Mouse (Mus musculus) intestine, embryonic 14.5 days (tissue): ENCODE results near the gene Wdfy4. TPM values are rescaled to one million over a fixed set of nuclear protein-coding genes. Genes with fewer than 3 reads are reported as not detected.

Experiments used
- ATAC-seq: fragments of 200-750 bp; cut with Nextera tagmentation; replicated peaks from 2 replicates; pipeline ENCODE4 v1.8.0; 2017; ENCODE audit warnings: low read depth, moderate number of reproducible peaks, moderate TSS enrichment, moderate library complexity; ENCODE audit not compliant: low FRiP score, low TSS enrichment
- DNase-seq: peaks from one replicate; pipeline ENCODE4 v3.0.0-alpha.2; 2018; ENCODE audit warnings: low spot score
- H3K27ac ChIP-seq: fragments of 300-500 bp; sonication (generic); 2 replicates; pipeline ENCODE4 v1.5.1; 2014; ENCODE audit warnings: low read depth, mild to moderate bottlenecking, control low read depth
- H3K27me3 ChIP-seq: fragments of 300-500 bp; sonication (generic); replicated peaks from 2 replicates; pipeline ENCODE4 v1.6.1; 2014; ENCODE audit warnings: low read length, control low read depth; ENCODE audit not compliant: control insufficient read depth, insufficient read depth
- H3K36me3 ChIP-seq: fragments of 300-500 bp; sonication (generic); 2 replicates; pipeline ENCODE4 v1.6.1; 2014; ENCODE audit warnings: low read length, control low read depth; ENCODE audit not compliant: control insufficient read depth, insufficient read depth
- H3K4me1 ChIP-seq: fragments of 300-500 bp; sonication (generic); replicated peaks from 2 replicates; pipeline ENCODE4 v1.6.1; 2014; ENCODE audit warnings: low read length, control low read depth, mixed read lengths; ENCODE audit not compliant: control insufficient read depth, insufficient read depth
- H3K4me2 ChIP-seq: fragments of 300-500 bp; sonication (generic); 2 replicates; pipeline ENCODE4 v1.6.1; 2014; ENCODE audit warnings: low read length
- H3K4me3 ChIP-seq: fragments of 300-500 bp; sonication (generic); 2 replicates; pipeline ENCODE4 v1.5.1; 2014; ENCODE audit warnings: low read depth, low read length, control low read depth, mixed read lengths
- H3K9ac ChIP-seq: fragments of 300-500 bp; sonication (generic); 2 replicates; pipeline ENCODE4 v1.6.1; 2014; ENCODE audit warnings: mild to moderate bottlenecking, low read length
- H3K9me3 ChIP-seq: fragments of 300-500 bp; sonication (generic); 2 replicates; pipeline ENCODE4 v1.6.1; 2016; ENCODE audit warnings: low read length, control low read depth; ENCODE audit not compliant: control insufficient read depth
- WGBS: fragments of 180-500 bp; shearing (Covaris S2); extraction: QIAGEN DNeasy Blood & Tissue Kit; methylation state at CpG from one replicate; pipeline ENCODE4 v1.1.7; 2014; 5-methylcytosine and 5-hydroxymethylcytosine counted together
- polyA plus RNA-seq: library from polyadenylated mRNA; unstranded; fragments of >200 nt; fragmentation: Nextera tagmentation; extraction: Ambion mirVana; gene quantifications from 2 replicates; pipeline ENCODE4 v1.2.1, GENCODE M21; 2014

Gene Wdfy4
- polyA plus RNA-seq, 1 experiment from 2014 or later, result 0.81 TPM

DNA sequence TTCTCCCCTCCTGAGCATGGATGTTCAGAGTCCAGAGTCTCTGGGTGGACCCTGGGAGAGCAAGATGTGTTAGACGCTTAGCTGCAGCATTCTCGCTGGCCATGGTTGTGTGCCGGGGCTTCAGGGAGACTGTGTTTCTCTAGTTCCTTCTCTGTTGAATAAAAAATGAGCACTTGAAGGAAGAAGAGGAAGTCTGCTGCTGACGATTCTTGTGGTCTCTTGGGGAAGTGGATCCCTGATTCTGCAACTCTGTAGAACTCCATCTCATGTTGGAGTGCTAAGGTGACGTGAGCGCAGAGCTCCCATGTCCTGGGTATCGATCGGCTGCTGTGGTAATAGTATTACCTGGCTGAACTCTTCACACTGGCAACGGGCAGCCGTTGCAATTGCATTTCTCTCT lies 253.6 kb downstream of the Wdfy4 start:
- no peak for ATAC-seq
- no peaks in the 10 kb centered on the region for H3K9me3 ChIP-seq
- no peaks in the 10 kb centered on the region for H3K4me1 ChIP-seq
- H3K9ac ChIP-seq, result no peak overlapping the region
- 83% methylated on average over 10 of the region's 10 CpGs for WGBS
- H3K27ac ChIP-seq, result no peak overlapping the region
- no peak for DNase-seq
- H3K36me3 ChIP-seq, result no peaks in the 10 kb centered on the region
- H3K4me2 ChIP-seq, result no peak overlapping the region
- H3K4me3 ChIP-seq, result no peak overlapping the region
- no peaks in the 10 kb centered on the region for H3K27me3 ChIP-seq

DNA sequence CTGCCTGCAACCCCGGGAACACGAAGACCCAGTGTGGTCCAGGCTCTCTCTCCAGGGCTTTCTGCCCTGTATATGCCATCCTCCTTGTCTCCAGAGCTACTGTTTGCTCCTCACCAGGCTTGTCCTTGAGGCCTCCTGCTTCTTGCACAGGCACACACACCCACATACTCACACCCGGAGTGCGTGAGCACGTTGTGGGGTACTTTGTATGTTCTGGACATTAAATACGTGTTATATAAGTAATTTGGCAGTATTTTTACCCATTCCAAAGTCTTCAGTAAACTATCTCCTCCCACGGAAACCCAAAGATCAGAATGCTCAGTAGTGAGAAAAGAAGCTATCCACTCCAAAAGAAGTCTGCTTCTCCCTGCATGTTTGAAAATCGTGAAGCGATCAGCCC lies 261.4 kb downstream of the Wdfy4 start:
- H3K27me3 ChIP-seq, result no peaks in the 10 kb centered on the region
- ATAC-seq, result no peak
- WGBS, result 55% methylated on average over 9 of the region's 9 CpGs
- no peak overlapping the region for H3K4me2 ChIP-seq
- no peak overlapping the region for H3K4me3 ChIP-seq
- no peak overlapping the region for H3K9ac ChIP-seq
- H3K9me3 ChIP-seq, result no peaks in the 10 kb centered on the region
- H3K27ac ChIP-seq, result 0 out of 2 replicates have a peak overlapping the region, but pooled peaks have one; percentile 27
- no peak for DNase-seq
- no peaks in the 10 kb centered on the region for H3K36me3 ChIP-seq
- peaks cover 9% of the 10 kb centered on the region; the same call in 1 of the 2 replicates for H3K4me1 ChIP-seq

DNA sequence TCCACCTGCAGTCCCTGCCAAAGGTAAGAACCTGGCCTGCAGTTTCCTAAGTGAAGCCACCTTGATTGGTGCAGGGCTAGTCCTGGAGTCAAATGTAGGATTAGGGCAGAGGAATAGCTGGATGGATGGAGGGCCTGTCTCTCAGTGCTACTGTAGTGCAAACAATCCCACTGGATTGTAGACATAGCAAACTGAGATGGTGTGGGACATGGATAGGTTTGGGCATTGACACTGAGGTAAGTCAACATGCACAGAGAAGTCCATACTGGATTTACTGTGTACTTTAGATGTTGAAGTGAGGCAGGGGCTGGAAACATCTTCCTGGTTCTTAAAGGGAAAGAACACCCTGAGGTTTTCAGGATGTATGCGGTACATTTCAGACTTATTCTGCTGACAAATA lies 267.4 kb downstream of the Wdfy4 start:
- no peak for DNase-seq
- no peak for ATAC-seq
- WGBS, result 94% methylated on average over 1 of the region's 1 CpGs

DNA sequence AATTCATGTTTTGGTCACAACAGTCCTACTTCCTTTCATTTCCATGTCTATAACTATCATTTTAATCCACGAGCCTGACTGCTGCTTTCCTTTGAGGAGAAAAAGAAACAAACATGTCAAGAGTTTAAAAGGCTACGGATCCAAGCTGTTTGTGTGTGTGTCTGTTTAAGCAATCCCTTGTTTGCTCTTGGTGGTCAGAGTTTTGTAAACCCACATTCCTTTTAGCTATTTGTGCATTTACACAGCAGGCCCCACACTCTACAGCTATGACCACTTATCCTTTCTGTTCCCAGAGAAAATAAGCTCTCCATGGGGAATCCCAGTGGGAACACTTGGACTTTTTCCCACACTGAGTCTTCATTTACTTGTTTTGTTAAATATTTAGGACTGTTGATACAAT lies 269.9 kb downstream of the Wdfy4 start:
- Histone ChIP-seq H3K4me1 (0 out of 2 replicates have a peak, but pooled peaks cover 6% of the 10 kb centered on the region), H3K9me3 (no peaks in the 10 kb centered on the region), H3K27ac (peak overlapping the region; percentile 2; the same call in 1 of the 2 replicates), H3K9ac (no peak overlapping the region), H3K27me3 (no peaks in the 10 kb centered on the region), H3K36me3 (no peaks in the 10 kb centered on the region), H3K4me3 (no peak overlapping the region), H3K4me2 (no peak overlapping the region)
- DNase-seq (no peak), ATAC-seq (no peak)
- 39% methylated on average over 2 of the region's 2 CpGs for WGBS

More for the DNA sequence above, 267.4 kb downstream of the Wdfy4 start:
- Histone ChIP-seq H3K27me3 (no peaks in the 10 kb centered on the region), H3K4me3 (no peak overlapping the region), H3K9ac (no peak overlapping the region), H3K27ac (no peak overlapping the region), H3K4me2 (no peak overlapping the region), H3K4me1 (0 out of 2 replicates have a peak, but pooled peaks cover 6% of the 10 kb centered on the region), H3K36me3 (no peaks in the 10 kb centered on the region), H3K9me3 (no peaks in the 10 kb centered on the region)

DNA sequence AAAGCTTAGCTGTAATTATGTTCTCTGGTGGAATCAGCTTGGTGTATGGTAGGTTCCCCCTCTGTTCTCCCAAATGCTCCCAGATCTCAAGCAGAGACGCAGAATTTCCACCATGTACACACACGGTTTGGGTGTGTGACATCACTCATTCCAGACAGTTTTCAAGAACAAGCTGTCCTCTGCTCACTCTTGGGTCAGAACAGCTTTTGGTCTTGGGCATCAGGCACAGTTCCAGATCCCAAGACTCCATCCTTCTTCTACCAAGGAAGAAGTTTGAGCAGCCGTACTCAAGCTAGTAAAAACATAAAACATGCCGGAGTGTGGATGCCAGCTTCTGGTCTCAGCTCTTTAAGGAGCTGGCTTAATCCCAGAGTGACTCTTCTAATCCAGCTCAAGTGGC lies 274.1 kb downstream of the Wdfy4 start:
- no peak overlapping the region for H3K4me2 ChIP-seq
- H3K36me3 ChIP-seq, result no peaks in the 10 kb centered on the region
- H3K27me3 ChIP-seq, result no peaks in the 10 kb centered on the region
- no peak overlapping the region for H3K4me3 ChIP-seq
- no peak for ATAC-seq
- 85% methylated on average over 4 of the region's 4 CpGs for WGBS
- peaks cover 10% of the 10 kb centered on the region; the same call in 1 of the 2 replicates for H3K4me1 ChIP-seq
- no peak overlapping the region for H3K27ac ChIP-seq
- no peak for DNase-seq
- no peaks in the 10 kb centered on the region for H3K9me3 ChIP-seq
- H3K9ac ChIP-seq, result no peak overlapping the region

Other genes starting within 250 kb of the Wdfy4 start
- 0.39 and 0.47 TPM in 2 replicates for gene Lrrc18, start 194.1 kb downstream of the Wdfy4 start, polyA plus RNA-seq
- 5.3 TPM in 2 replicates for gene Arhgap22, start 28.5 kb upstream of the Wdfy4 start, polyA plus RNA-seq